Mouse (Mus musculus): Measurements from ENCODE around the gene Camk2d. TPM values are rescaled to one million over a fixed set of nuclear protein-coding genes. Genes with fewer than 3 reads are reported as not detected.

The Camk2d gene
- polyA plus RNA-seq, 1 experiment from 2014 or later: 16.5 TPM

GRCm38 (mm10) chr3:126740146-126740545, 144.0 kb downstream of the Camk2d start:
- H3K9ac ChIP-seq (replicated peaks; ENCODE audit: low read length): no peak overlapping the region
- ATAC-seq (replicated peaks; ENCODE audit: insufficient number of reproducible peaks, low FRiP score, low TSS enrichment, low read depth): no peak
- H3K4me3 ChIP-seq (ENCODE audit: low read depth, low read length): no peak overlapping the region
- no peaks in the 10 kb centered on the region for H3K36me3 ChIP-seq (replicated peaks; ENCODE audit: control insufficient read depth, insufficient read depth, low read depth, low read length)
- 94% methylated on average over 1 of the region's 1 CpGs for WGBS
- H3K4me1 ChIP-seq (ENCODE audit: control insufficient read depth, insufficient read depth, low read length): no peaks in the 10 kb centered on the region
- no peak overlapping the region for H3K27ac ChIP-seq (replicated peaks; ENCODE audit: low read depth, low read length)
- no peak overlapping the region for H3K4me2 ChIP-seq (ENCODE audit: low read depth, low read length)
- no peaks in the 10 kb centered on the region for H3K27me3 ChIP-seq (ENCODE audit: control insufficient read depth, insufficient read depth, low read length)
- no peaks in the 10 kb centered on the region for H3K9me3 ChIP-seq (replicated peaks; ENCODE audit: control insufficient read depth, low read length)
- DNase-seq (ENCODE audit: low spot score): no peak

GRCm38 (mm10) chr3:126744432-126745133, 148.5 kb downstream of the Camk2d start:
- no peaks in the 10 kb centered on the region for H3K9me3 ChIP-seq (replicated peaks; ENCODE audit: control insufficient read depth, low read length)
- 64% methylated on average over 3 of the region's 3 CpGs for WGBS
- no peaks in the 10 kb centered on the region for H3K36me3 ChIP-seq (replicated peaks; ENCODE audit: control insufficient read depth, insufficient read depth, low read depth, low read length)
- ATAC-seq (replicated peaks; ENCODE audit: insufficient number of reproducible peaks, low FRiP score, low TSS enrichment, low read depth) (no peak), DNase-seq (ENCODE audit: low spot score) (no peak)
- H3K9ac ChIP-seq (replicated peaks; ENCODE audit: low read length): no peak overlapping the region
- no peak overlapping the region for H3K27ac ChIP-seq (replicated peaks; ENCODE audit: low read depth, low read length)
- H3K4me3 ChIP-seq (ENCODE audit: low read depth, low read length): no peak overlapping the region
- no peaks in the 10 kb centered on the region for H3K4me1 ChIP-seq (ENCODE audit: control insufficient read depth, insufficient read depth, low read length)
- H3K4me2 ChIP-seq (ENCODE audit: low read depth, low read length): no peak overlapping the region
- H3K27me3 ChIP-seq (ENCODE audit: control insufficient read depth, insufficient read depth, low read length): no peaks in the 10 kb centered on the region

GRCm38 (mm10) chr3:126746148-126746803, 150.2 kb downstream of the Camk2d start:
- H3K4me3 ChIP-seq (ENCODE audit: low read depth, low read length): no peak overlapping the region
- H3K9ac ChIP-seq (replicated peaks; ENCODE audit: low read length): no peak overlapping the region
- 79% methylated on average over 11 of the region's 11 CpGs for whole genome bisulfite sequencing
- no peaks in the 10 kb centered on the region for H3K27me3 ChIP-seq (ENCODE audit: control insufficient read depth, insufficient read depth, low read length)
- no peak overlapping the region for H3K27ac ChIP-seq (replicated peaks; ENCODE audit: low read depth, low read length)
- no peaks in the 10 kb centered on the region for H3K36me3 ChIP-seq (replicated peaks; ENCODE audit: control insufficient read depth, insufficient read depth, low read depth, low read length)
- no peaks in the 10 kb centered on the region for H3K4me1 ChIP-seq (ENCODE audit: control insufficient read depth, insufficient read depth, low read length)
- DNase-seq (ENCODE audit: low spot score) (no peak), ATAC-seq (replicated peaks; ENCODE audit: insufficient number of reproducible peaks, low FRiP score, low TSS enrichment, low read depth) (no peak)
- H3K9me3 ChIP-seq (replicated peaks; ENCODE audit: control insufficient read depth, low read length): no peaks in the 10 kb centered on the region
- no peak overlapping the region for H3K4me2 ChIP-seq (ENCODE audit: low read depth, low read length)

GRCm38 (mm10) chr3:126747628-126748027, 151.5 kb downstream of the Camk2d start:
- Histone ChIP-seq H3K27ac (replicated peaks; ENCODE audit: low read depth, low read length) (no peak overlapping the region), H3K4me2 (ENCODE audit: low read depth, low read length) (no peak overlapping the region), H3K9ac (replicated peaks; ENCODE audit: low read length) (no peak overlapping the region), H3K4me3 (ENCODE audit: low read depth, low read length) (no peak overlapping the region), H3K9me3 (replicated peaks; ENCODE audit: control insufficient read depth, low read length) (no peaks in the 10 kb centered on the region), H3K27me3 (ENCODE audit: control insufficient read depth, insufficient read depth, low read length) (no peaks in the 10 kb centered on the region), H3K36me3 (replicated peaks; ENCODE audit: control insufficient read depth, insufficient read depth, low read depth, low read length) (no peaks in the 10 kb centered on the region), H3K4me1 (ENCODE audit: control insufficient read depth, insufficient read depth, low read length) (no peaks in the 10 kb centered on the region)
- 83% methylated on average over 3 of the region's 3 CpGs for WGBS
- no peak for DNase-seq (ENCODE audit: low spot score)
- ATAC-seq (replicated peaks; ENCODE audit: insufficient number of reproducible peaks, low FRiP score, low TSS enrichment, low read depth): no peak

GRCm38 (mm10) chr3:126751377-126752098, 155.4 kb downstream of the Camk2d start:
- Histone ChIP-seq H3K9ac (replicated peaks; ENCODE audit: low read length) (no peak overlapping the region), H3K36me3 (replicated peaks; ENCODE audit: control insufficient read depth, insufficient read depth, low read depth, low read length) (no peaks in the 10 kb centered on the region), H3K9me3 (replicated peaks; ENCODE audit: control insufficient read depth, low read length) (no peaks in the 10 kb centered on the region), H3K4me3 (ENCODE audit: low read depth, low read length) (no peak overlapping the region), H3K27me3 (ENCODE audit: control insufficient read depth, insufficient read depth, low read length) (no peaks in the 10 kb centered on the region), H3K4me2 (ENCODE audit: low read depth, low read length) (no peak overlapping the region), H3K4me1 (ENCODE audit: control insufficient read depth, insufficient read depth, low read length) (no peaks in the 10 kb centered on the region), H3K27ac (replicated peaks; ENCODE audit: low read depth, low read length) (no peak overlapping the region)
- 85% methylated on average over 7 of the region's 7 CpGs for WGBS
- no peak for DNase-seq (ENCODE audit: low spot score)
- ATAC-seq (replicated peaks; ENCODE audit: insufficient number of reproducible peaks, low FRiP score, low TSS enrichment, low read depth): no peak

- H3K4me1 ChIP-seq (ENCODE audit: control insufficient read depth, insufficient read depth, low read length): no peaks in the 10 kb centered on the region
- H3K9me3 ChIP-seq (replicated peaks; ENCODE audit: control insufficient read depth, low read length): no peaks in the 10 kb centered on the region
- WGBS: 75% methylated on average over 6 of the region's 6 CpGs
- no peak overlapping the region for H3K27ac ChIP-seq (replicated peaks; ENCODE audit: low read depth, low read length)
- H3K27me3 ChIP-seq (ENCODE audit: control insufficient read depth, insufficient read depth, low read length): no peaks in the 10 kb centered on the region
- no peaks in the 10 kb centered on the region for H3K36me3 ChIP-seq (replicated peaks; ENCODE audit: control insufficient read depth, insufficient read depth, low read depth, low read length)
- H3K4me3 ChIP-seq (ENCODE audit: low read depth, low read length): no peak overlapping the region
- no peak overlapping the region for H3K9ac ChIP-seq (replicated peaks; ENCODE audit: low read length)
- no peak overlapping the region for H3K4me2 ChIP-seq (ENCODE audit: low read depth, low read length)
- ATAC-seq (replicated peaks; ENCODE audit: insufficient number of reproducible peaks, low FRiP score, low TSS enrichment, low read depth): no peak
- DNase-seq (ENCODE audit: low spot score): no peak
Observed at GRCm38 (mm10) chr3:126752978-126753377, 156.9 kb downstream of the Camk2d start.

GRCm38 (mm10) chr3:126758398-126758797, 162.3 kb downstream of the Camk2d start:
- H3K27me3 ChIP-seq (ENCODE audit: control insufficient read depth, insufficient read depth, low read length): no peaks in the 10 kb centered on the region
- no peaks in the 10 kb centered on the region for H3K9me3 ChIP-seq (replicated peaks; ENCODE audit: control insufficient read depth, low read length)
- no peak overlapping the region for H3K4me2 ChIP-seq (ENCODE audit: low read depth, low read length)
- ATAC-seq (replicated peaks; ENCODE audit: insufficient number of reproducible peaks, low FRiP score, low TSS enrichment, low read depth): no peak
- no peak for DNase-seq (ENCODE audit: low spot score)
- H3K9ac ChIP-seq (replicated peaks; ENCODE audit: low read length): no peak overlapping the region
- H3K27ac ChIP-seq (replicated peaks; ENCODE audit: low read depth, low read length): no peak overlapping the region
- WGBS: 80% methylated on average over 1 of the region's 1 CpGs
- no peaks in the 10 kb centered on the region for H3K36me3 ChIP-seq (replicated peaks; ENCODE audit: control insufficient read depth, insufficient read depth, low read depth, low read length)
- no peaks in the 10 kb centered on the region for H3K4me1 ChIP-seq (ENCODE audit: control insufficient read depth, insufficient read depth, low read length)
- H3K4me3 ChIP-seq (ENCODE audit: low read depth, low read length): no peak overlapping the region

GRCm38 (mm10) chr3:126760608-126761007, 164.5 kb downstream of the Camk2d start:
- Histone ChIP-seq H3K27ac (replicated peaks; ENCODE audit: low read depth, low read length) (no peak overlapping the region), H3K9me3 (replicated peaks; ENCODE audit: control insufficient read depth, low read length) (no peaks in the 10 kb centered on the region), H3K27me3 (ENCODE audit: control insufficient read depth, insufficient read depth, low read length) (no peaks in the 10 kb centered on the region), H3K9ac (replicated peaks; ENCODE audit: low read length) (no peak overlapping the region), H3K36me3 (replicated peaks; ENCODE audit: control insufficient read depth, insufficient read depth, low read depth, low read length) (no peaks in the 10 kb centered on the region), H3K4me1 (ENCODE audit: control insufficient read depth, insufficient read depth, low read length) (no peaks in the 10 kb centered on the region), H3K4me2 (ENCODE audit: low read depth, low read length) (no peak overlapping the region), H3K4me3 (ENCODE audit: low read depth, low read length) (no peak overlapping the region)
- DNase-seq (ENCODE audit: low spot score): no peak
- ATAC-seq (replicated peaks; ENCODE audit: insufficient number of reproducible peaks, low FRiP score, low TSS enrichment, low read depth): no peak
- 84% methylated on average over 3 of the region's 3 CpGs for WGBS

Data from embryonic facial prominence, embryonic 11.5 days (tissue).